Mouse (Mus musculus): ENCODE results near the gene Gab2.

DNA sequence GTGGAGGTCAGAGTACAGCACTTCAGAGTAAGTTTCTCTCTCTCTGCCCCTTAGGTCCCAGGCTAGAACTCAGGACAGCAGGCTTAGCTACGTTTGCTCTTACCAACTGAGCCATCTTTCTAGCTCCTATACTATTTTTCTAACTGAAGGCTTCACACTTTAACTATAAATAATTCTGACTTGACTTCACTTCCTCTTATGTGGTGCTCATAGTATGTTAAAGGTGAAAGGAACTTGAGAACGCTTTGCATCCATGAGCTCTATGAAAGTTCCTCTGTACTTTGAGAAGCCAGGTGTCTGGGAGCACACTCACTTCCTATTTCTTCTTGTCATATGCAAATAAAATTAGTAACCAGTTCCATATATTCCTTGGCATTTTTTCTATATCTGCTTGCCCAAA is 20.4 kb upstream of the Gab2 start:
- no peak for TF ChIP-seq CTCF (IDR thresholded peaks at IDR 0.05; ENCODE audit: low read depth)
- TF ChIP-seq EP300 (optimal IDR thresholded peaks at IDR 0.05), result no peak
